Mouse (Mus musculus): ENCODE measurements around the gene Tfap4. TPM values are rescaled to one million over a fixed set of nuclear protein-coding genes. Genes with fewer than 3 reads are reported as not detected.

Gene Tfap4
- polyA plus RNA-seq, 1 experiment from 2014 or later = 33.2 TPM

Other genes starting within 250 kb of the Tfap4 start
- 1.1 and 1.7 TPM in 2 replicates for gene Adcy9, start 139.4 kb downstream of the Tfap4 start, polyA plus RNA-seq (2015; fragmentation: Nextera tagmentation; extraction: Ambion mirVana)
- 19.4 and 21.1 TPM in 2 replicates for gene Srl, start 18.0 kb downstream of the Tfap4 start, polyA plus RNA-seq (2015; fragmentation: Nextera tagmentation; extraction: Ambion mirVana)
- gene Glis2, start 34.9 kb upstream of the Tfap4 start, polyA plus RNA-seq (2015; fragmentation: Nextera tagmentation; extraction: Ambion mirVana) = 25.3 and 31.2 TPM in 2 replicates
- gene Pam16, start 65.1 kb upstream of the Tfap4 start, polyA plus RNA-seq (2015; fragmentation: Nextera tagmentation; extraction: Ambion mirVana) = 71.0 and 99.5 TPM in 2 replicates
- 29.2 and 30.2 TPM in 2 replicates for gene Vasn, start 80.1 kb upstream of the Tfap4 start, polyA plus RNA-seq (2015; fragmentation: Nextera tagmentation; extraction: Ambion mirVana)
- gene Dnaja3, start 80.1 kb upstream of the Tfap4 start, polyA plus RNA-seq (2015; fragmentation: Nextera tagmentation; extraction: Ambion mirVana) = 54.0 and 58.7 TPM in 2 replicates
- gene Coro7, start 119.9 kb upstream of the Tfap4 start, polyA plus RNA-seq (2015; fragmentation: Nextera tagmentation; extraction: Ambion mirVana) = 16.9 and 17.0 TPM in 2 replicates
- gene Nmral1, start 159.5 kb upstream of the Tfap4 start, polyA plus RNA-seq (2015; fragmentation: Nextera tagmentation; extraction: Ambion mirVana) = 83.6 and 91.4 TPM in 2 replicates
- gene Hmox2, start 166.5 kb upstream of the Tfap4 start, polyA plus RNA-seq (2015; fragmentation: Nextera tagmentation; extraction: Ambion mirVana) = 105 and 107 TPM in 2 replicates
- 84.5 and 91.6 TPM in 2 replicates for gene Cdip1, start 230.4 kb upstream of the Tfap4 start, polyA plus RNA-seq (2015; fragmentation: Nextera tagmentation; extraction: Ambion mirVana)